Mouse (Mus musculus) inflammation-experienced regulatory T-cells, adult 6 months (primary cell): Measurements from ENCODE around the gene Tubb4b. TPM values are rescaled to one million over a fixed set of nuclear protein-coding genes. Genes with fewer than 3 reads are reported as not detected.

Source experiments
- ATAC-seq: one replicate; pipeline ENCODE4 v1.8.0; 2017
- polyA plus RNA-seq, 3 experiments: library from polyadenylated mRNA; unstranded; fragments of 100-300 nt; shearing (Covaris generic); gene quantifications; one replicate each; pipeline ENCODE4 v1.2.1; 2017

Gene Tubb4b
- polyA plus RNA-seq, 3 experiments from 2014 or later, result 90.3 to 208 (median 96.5) TPM

DNA sequence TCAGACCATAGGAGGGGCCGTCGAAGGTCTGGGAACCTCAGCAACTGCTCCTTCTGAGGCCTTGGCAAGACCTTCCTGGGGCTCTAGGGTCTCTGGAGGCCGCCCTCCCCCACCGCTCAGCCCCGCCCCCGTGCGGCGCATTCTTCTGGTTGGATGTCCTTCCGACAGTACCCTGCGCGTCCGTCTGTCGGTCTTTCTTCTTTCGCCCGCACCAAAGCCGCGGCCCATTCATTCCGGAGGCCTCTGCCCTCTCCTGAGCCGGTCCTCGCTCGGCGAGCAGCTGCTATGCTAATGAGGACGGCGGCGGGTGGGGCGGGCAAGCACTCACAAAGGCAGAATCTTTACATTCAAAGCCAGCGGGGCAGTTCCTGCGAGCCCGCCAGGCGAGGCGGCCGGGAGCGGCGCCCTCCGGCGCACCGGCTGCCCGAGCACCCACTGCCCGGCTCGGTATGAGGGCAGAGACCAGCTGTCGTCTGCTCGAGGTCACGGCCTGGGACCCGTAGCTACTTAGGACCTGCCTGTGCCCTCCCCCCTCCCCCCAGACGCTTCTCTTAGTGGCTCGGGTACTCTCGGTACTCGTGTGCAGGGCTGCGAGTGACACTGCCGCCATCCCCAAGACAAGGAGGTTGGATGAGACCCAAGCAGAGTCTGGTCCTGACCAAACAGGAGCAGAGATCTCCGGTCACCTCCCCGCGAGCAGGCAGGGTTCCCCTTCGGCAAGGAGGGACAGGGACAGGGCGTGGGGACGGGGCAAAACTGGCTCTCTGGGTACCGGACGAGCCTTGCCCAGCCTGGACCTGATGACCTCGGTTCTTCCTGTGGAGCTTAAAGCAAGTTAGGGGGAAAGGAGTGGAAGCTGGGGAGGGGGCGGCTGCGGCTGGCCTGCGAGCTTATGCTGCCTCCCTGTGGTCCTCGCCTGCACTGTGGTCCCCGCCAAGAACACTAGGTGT is 38.6 kb downstream of the Tubb4b start:
- ATAC-seq, result peak; percentile 62

DNA sequence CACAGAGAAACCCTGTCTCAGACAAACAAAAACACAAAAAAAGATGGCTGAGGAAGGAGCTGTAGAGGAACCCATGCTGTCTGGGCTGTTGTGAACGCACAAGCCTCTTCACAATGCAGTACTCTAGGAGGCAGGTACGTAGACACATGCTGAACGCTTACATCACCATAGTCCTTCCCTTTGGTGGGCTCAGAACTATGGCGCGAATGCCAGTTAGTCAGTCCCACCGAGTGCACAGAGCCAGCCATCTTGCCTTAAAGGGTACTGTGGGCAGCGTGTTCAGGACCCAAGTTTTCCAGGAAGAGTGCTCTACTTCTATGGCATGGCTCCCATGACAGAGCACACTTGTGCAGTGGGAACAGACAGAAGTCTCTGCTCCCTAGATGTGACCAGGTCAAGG is 40.0 kb downstream of the Tubb4b start:
- no peak for ATAC-seq

DNA sequence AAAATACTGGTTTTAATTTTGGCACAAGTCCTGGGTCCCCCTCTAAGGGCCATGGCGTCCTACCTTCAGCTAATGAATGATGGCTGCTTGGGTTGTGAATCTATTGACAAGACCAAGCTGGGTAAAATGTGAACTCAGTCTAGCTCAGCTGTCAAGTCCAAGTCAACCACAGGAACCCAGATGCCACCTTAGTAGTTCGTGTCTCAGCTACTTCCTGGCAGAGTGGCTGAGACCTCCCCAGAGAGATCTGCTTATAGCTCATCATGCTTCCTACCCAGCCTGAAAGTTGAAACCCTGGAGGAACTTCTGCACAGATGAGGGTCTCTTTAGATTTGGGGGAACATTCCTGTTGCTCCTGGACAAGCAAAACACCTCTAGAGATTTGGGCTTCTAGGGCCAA is 41.2 kb downstream of the Tubb4b start:
- no peak for ATAC-seq

DNA sequence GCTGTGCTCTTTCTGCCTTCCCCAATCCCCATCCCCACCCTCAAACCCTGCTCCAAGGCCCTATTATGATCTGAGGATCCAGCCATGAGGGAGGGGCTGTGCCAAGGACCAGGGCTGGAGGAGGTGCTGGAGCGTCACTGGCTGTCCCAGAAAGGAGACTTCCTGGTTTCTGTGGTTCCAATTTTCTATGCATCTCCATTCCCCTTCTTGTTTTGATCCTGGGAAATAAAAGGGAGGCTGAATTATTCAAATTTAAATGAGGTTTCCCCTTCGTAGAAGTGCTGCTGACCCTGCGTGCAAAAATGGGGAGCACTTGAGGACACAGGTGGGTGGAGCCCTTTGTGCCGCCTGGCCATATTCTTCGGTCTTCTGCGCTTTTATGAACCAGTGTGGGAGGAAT is 41.8 kb downstream of the Tubb4b start:
- ATAC-seq, result no peak

DNA sequence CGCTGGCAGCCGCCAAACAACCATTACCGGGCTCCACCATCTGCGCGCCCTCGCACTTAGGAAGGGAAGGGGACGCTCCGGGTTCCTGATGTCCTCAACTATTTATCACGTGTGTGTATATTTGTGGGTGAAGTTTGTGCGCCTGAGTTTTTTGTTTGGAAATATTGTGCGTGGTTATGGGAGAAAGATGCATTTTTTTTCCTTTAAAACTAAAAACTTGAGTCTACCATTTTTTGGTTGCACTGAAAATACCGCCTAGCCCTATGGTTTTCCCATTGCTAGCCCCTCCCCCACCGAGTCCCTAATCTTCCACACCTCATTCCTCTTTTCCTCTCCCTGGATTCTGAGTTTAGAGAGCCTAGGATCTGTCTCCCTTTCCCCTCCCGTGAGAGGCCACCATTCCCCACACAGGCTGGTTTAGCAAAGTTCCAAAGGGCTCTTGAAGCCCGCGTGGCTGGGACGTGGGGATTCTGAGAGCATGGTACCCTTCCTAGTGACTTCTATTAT is 42.6 kb downstream of the Tubb4b start:
- no peak for ATAC-seq

DNA sequence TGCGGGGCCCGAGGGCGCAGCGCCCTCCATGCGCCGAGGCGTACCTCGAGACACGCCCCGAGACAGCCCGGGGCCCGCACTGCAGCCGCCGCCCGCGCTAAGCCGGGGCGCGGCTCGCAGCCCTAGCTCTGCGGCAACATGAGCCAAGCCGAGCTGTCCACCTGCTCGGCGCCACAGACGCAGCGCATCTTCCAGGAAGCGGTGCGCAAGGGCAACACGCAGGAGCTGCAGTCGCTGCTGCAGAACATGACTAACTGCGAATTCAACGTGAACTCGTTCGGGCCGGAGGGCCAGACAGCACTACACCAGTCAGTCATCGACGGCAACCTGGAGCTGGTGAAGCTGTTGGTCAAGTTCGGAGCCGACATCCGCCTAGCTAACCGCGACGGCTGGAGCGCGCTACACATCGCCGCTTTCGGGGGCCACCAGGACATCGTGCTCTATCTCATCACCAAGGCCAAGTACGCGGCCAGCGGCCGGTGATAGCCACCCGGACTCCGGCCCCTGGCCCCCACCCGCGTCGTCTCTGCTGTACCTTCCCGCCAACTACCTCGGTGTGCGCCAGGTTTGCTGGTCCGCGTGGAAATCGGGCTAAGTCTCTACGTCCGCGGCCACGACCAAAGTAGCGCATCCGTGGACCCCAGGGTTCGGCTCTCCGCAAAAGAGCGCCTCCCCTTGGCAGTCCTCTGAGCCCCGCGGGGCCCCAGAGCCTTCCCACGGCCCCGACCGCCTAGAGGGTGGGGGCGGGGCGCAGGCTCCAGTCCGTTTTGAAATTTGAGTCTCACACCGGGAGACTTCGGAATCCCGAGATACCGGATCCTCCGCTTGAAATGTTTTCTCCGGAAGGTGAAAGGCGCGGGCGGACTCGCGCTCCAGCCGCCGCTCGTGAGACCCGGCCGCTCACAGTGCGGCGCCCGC is 43.3 kb downstream of the Tubb4b start:
- ATAC-seq, result peak; percentile 39

DNA sequence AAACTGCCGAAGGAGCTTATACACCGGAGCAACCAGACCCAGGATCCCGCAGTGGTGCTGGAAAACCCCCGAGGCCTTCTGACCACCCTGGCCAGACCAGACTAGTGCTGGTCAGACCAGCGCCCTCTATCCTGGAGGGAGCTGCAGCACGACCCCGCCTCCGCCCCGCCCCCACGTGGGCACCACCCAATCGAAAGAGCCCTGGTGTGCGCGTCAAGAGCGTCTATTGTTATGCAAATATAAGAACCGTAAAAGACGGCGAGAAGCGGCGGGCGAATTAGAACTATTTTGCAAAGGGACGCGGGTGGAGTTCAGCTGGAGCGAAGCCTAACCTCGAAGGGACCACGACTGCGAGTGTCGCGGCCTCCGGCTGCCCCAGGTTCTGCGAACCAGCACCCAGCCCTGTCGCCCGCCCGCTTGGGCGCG is 44.0 kb downstream of the Tubb4b start, which contains the start of gene Nrarp:
Nrarp (plus strand) TSS at position 281 of the 426 bp plus-strand sequence.
- ATAC-seq, result peak; percentile 87

DNA sequence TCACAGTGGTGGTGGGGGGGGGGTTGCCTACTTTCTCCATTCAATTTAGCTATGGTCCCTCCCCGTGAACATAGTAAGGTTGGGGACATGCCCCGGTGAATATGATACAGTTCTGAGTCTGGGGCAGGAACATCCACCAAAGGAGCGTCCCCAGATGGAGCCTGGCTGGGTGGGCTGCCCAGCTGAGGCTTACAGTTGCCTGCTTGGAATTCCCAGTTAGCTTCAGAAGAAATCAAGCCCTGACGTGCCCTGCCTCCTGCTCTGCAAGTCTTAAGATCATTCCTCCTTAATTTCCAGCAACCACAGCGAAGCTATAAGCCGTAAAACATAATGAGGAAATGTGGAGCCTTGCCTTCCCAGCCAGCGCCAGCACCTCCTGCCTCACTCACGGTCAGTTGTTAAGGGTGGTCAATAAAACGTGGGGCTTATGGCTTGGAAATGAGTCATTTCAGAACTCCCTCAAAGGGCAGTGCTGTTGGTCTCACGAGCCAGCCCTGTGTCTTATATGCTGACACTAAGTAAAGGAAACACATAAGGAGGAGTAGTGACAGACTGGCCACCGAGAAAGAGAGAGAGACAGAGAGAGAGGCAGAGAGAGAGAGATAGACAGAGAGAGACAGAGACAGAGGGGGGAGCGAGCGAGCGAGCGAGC is 44.8 kb downstream of the Tubb4b start:
- no peak for ATAC-seq

DNA sequence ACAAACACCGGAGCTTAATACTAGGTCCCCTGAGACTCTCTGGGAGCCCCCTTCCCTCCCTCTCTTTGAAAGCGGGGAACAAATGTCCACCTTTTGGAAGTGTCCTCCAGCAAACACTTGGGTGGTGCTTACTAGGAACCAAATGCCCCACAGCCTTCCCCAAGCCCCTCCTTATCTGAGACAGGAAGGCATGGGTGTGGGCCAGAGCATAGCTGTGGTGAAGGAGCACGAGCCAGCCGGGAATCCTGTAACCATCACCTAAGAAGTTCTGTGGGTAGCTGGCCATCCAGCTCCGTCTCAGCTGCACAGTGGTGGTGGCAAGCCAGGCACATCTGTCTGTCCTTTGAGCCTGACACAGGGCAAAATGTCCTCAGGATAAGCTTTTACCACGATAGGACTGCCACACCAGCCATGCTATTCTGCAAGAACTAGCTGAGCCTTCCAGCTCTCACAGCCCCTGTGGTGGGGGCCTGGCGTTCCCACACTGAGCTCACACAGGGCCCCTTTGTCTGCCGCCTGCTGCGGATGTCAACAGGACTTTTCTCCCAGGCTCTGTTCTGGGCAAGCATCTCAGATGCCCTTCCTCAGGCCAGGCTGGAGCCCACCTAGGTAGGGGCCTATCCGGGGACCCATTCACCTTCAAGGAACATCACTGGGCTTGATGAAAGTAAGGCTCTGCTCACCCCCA is 46.1 kb downstream of the Tubb4b start:
- no peak for ATAC-seq

DNA sequence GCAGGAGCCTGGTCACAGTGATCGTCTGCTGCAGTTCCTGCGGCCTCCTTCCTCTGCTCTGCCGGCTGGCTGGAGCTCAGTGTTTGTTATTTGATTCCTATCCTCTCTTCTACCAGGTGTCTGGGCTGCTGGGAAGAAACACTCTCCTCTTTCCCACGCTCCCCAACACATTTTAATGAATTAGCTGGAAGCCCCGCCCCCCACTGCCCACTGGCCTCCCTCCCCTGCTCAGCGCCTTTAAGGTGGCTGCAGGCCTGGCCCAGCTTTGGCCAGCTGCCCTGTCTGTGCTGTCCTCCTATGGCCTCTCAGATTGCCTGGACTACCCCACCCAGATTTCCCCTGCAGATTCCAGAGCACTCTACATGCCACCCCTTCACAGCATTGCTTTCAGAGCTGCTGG is 46.8 kb downstream of the Tubb4b start:
- no peak for ATAC-seq

DNA sequence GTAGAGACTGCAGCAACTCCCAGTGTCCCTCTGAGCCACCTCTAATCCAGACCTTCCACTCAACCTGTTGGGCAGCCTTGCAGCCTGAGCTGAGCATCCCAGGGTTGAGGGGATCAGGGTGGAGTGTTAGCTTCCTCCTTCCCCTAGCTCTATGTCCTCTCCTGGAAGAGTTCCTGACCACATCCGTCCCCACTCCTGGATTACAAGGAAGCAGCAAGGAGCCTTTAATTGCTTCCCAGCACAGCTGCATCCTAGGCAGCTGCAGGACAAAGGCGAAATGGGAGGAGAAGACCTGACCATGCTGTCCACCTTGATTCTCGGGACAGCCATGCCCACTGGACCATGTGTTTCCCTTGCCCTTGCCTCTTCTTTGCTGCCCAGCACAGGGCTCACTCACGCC is 47.4 kb downstream of the Tubb4b start:
- no peak for ATAC-seq

DNA sequence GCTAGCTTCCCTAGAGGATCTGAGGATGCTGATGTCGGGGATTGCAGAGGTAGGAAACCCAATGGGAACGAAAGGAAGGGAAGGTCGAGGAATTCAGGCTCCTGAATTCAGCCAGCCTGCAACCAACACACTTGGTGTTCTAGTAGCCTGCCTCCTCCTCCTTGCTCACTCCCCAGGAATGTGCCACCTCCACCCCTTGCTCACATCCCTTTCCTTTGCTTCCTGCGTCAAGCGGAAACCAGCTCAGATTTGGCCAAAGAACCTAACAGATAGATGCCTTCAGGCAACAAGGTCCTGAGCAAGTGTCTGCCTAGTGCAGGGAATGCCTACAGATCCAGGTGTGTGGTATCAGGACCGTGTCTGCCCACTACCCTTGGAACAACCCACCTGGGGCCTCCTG is 47.9 kb downstream of the Tubb4b start:
- ATAC-seq, result no peak

DNA sequence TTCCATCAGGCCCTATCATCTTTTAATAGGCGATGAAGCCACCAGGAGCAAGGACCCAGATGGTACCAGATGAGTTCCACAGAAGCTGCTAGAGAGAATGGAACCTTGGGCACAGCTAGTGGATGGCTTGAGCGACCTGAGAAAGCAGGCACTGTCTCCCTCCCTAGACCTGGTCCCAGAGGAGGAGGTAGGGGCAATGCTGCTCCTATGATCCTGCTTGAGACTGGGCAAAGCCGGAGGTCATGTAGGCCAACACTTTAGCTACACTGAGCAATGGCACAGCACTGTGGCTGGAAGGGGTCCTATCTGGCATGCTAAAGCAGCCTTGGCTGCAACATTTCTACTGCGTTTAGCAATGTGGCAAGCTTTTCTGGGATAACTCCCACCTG is 48.8 kb downstream of the Tubb4b start:
- ATAC-seq, result no peak

DNA sequence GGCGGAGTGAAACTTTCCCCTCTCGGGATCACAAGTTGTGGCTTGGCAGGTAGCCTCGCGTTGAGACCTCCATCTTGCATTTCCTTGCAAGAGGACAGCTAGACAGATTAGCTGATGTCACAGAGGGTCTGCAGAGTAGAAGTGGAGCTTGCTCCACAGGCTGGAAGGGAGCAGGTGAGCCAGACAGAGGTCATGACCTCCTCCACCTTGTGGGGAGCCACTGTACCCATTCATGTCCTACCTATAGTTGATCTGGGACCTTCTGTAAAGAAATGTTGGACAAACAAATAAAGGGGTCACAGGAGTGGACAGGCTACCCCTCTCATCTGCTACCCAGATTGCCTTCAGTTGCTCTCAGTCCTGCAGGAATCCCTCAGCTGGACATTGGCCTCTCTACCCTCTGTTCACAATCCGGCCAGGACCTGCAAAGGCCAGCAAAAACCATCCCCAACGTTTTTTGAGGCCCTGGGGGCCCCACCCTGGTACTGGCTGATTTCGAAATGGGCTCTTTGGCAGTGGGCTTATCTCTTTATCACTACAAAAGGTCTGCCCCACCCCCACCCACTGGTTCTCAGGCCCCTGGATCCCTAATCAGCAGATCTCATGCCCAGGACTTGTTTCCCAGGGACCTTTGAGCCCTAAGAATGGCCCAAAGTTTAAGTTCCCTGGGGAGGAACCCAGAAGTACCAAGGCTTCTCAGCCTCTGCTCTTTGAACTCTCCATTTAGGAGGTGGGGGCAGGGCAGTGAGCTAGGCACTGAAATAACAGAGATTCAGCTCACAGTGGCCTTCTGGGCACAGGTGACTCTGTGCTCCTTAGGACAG is 49.4 kb downstream of the Tubb4b start:
- ATAC-seq, result no peak

DNA sequence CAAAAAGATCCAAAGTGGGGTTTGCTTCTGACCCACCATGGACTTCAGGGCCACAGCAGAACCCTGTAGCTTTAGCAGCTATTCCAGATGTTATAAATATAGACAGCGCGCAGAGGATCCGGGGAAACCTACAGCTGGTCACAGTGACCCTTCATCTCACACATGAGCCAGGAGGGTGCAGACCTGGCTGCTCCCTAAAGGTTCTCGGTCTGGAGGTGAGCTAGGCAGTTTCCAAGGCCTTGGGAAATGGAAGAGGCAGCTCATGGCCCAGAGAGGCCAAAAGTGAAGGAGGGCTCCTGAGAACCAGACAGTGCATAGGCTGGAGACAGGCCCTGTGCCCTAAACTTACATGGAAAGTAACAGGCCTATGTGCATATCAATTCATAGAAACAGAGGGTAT is 50.7 kb downstream of the Tubb4b start:
- ATAC-seq, result no peak

DNA sequence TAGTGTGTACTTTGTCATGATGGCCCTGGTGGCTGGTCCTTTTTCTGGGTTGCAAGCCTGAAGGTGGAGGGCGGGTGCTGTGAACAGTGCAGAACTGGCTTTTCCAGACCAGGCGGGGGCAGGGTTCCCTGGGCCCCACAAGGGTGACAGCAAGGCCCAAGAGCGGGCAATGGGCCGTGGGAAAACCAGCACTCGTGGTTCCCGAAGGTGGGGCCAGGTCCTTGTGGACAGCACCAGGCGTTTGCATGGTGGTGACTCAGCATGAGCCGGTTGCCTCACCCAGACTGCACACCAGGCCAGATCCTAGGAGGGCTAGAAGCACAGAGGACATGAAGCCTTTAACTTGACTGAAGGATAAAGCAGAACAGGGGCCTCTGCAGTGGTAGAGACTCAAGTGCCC is 51.9 kb downstream of the Tubb4b start:
- no peak for ATAC-seq

Other genes with a start within 250 kb of the Tubb4b start
- gene Mrpl41, start 249.6 kb downstream of the Tubb4b start, polyA plus RNA-seq, result 100 to 1,000 TPM in 2 of 3 experiments, 10 to 100 TPM in 1; 98.7 to 106 (median 103) TPM
- gene Pnpla7, start 248.7 kb downstream of the Tubb4b start, polyA plus RNA-seq, result 10 to 100 TPM; 50.7 to 80.7 (median 77.0) TPM
- gene Nsmf, start 170.3 kb downstream of the Tubb4b start, polyA plus RNA-seq, result 10 to 100 TPM; 11.3 to 20.4 (median 11.4) TPM
- under 1 TPM in 1 of 3 experiments, not detected in 2; 0.90 TPM for gene Entpd8, start 144.4 kb downstream of the Tubb4b start, polyA plus RNA-seq
- gene Noxa1, start 129.6 kb downstream of the Tubb4b start, polyA plus RNA-seq, result 1 to 10 TPM in 2 of 3 experiments, under 1 TPM in 1; 0.68 to 4.2 (median 4.2) TPM
- 1 to 10 TPM in 1 of 3 experiments, under 1 TPM in 2; 0.54 to 1.2 (median 0.59) TPM for gene Nrarp, start 43.9 kb downstream of the Tubb4b start, polyA plus RNA-seq
- gene Tor4a, start 27.8 kb downstream of the Tubb4b start, polyA plus RNA-seq, result 10 to 100 TPM; 55.3 to 73.9 (median 67.2) TPM
- 10 to 100 TPM; 46.6 to 50.3 (median 47.0) TPM for gene Nelfb, start 13.2 kb downstream of the Tubb4b start, polyA plus RNA-seq
- gene Stpg3, start 10.1 kb downstream of the Tubb4b start, polyA plus RNA-seq, result not detected
- gene Fam166a, start 6.0 kb downstream of the Tubb4b start, polyA plus RNA-seq, result not detected
- not detected for gene Slc34a3, start 9.7 kb upstream of the Tubb4b start, polyA plus RNA-seq
- not detected for gene Rnf224, start 12.1 kb upstream of the Tubb4b start, polyA plus RNA-seq
- 1 to 10 TPM in 1 of 3 experiments, under 1 TPM in 2; 0.53 to 1.6 (median 0.99) TPM for gene Rnf208, start 17.6 kb upstream of the Tubb4b start, polyA plus RNA-seq
- not detected for gene Cysrt1, start 17.8 kb upstream of the Tubb4b start, polyA plus RNA-seq
- 1 to 10 TPM; 2.3 to 9.2 (median 4.0) TPM for gene AL732309.1, start 22.2 kb upstream of the Tubb4b start, polyA plus RNA-seq
- 10 to 100 TPM in 1 of 3 experiments, 1 to 10 TPM in 2; 8.3 to 13.7 (median 8.7) TPM for gene Tmem203, start 30.7 kb upstream of the Tubb4b start, polyA plus RNA-seq
- 1 to 10 TPM; 3.4 to 4.7 (median 3.9) TPM for gene Tprn, start 37.9 kb upstream of the Tubb4b start, polyA plus RNA-seq
- gene Ssna1, start 47.7 kb upstream of the Tubb4b start, polyA plus RNA-seq, result 100 to 1,000 TPM; 111 to 156 (median 121) TPM
- 10 to 100 TPM; 29.3 to 44.6 (median 39.2) TPM for gene Anapc2, start 47.8 kb upstream of the Tubb4b start, polyA plus RNA-seq
- not detected for gene Tmem210, start 63.4 kb upstream of the Tubb4b start, polyA plus RNA-seq
- gene Lrrc26, start 65.2 kb upstream of the Tubb4b start, polyA plus RNA-seq, result not detected
- not detected for gene Grin1, start 94.5 kb upstream of the Tubb4b start, polyA plus RNA-seq
- gene Man1b1, start 107.6 kb upstream of the Tubb4b start, polyA plus RNA-seq, result 10 to 100 TPM; 21.2 to 24.3 (median 23.1) TPM
- 10 to 100 TPM; 10.2 to 24.6 (median 21.1) TPM for gene Dpp7, start 131.7 kb upstream of the Tubb4b start, polyA plus RNA-seq
- 10 to 100 TPM; 12.2 to 20.6 (median 18.3) TPM for gene Uap1l1, start 141.0 kb upstream of the Tubb4b start, polyA plus RNA-seq
- gene Sapcd2, start 147.6 kb upstream of the Tubb4b start, polyA plus RNA-seq, result 10 to 100 TPM in 1 of 3 experiments, under 1 TPM in 2; 0.44 to 10.5 (median 0.80) TPM
- gene Entpd2, start 171.2 kb upstream of the Tubb4b start, polyA plus RNA-seq, result 1 to 10 TPM in 1 of 3 experiments, under 1 TPM in 1, not detected in 1; 0.49 to 1.3 TPM
- gene Npdc1, start 174.6 kb upstream of the Tubb4b start, polyA plus RNA-seq, result 1 to 10 TPM; 2.8 to 6.1 (median 6.0) TPM
- gene Fut7, start 198.6 kb upstream of the Tubb4b start, polyA plus RNA-seq, result 10 to 100 TPM in 1 of 3 experiments, 1 to 10 TPM in 2; 4.1 to 14.7 (median 7.2) TPM
- 10 to 100 TPM; 31.4 to 59.3 (median 41.8) TPM for gene Abca2, start 204.0 kb upstream of the Tubb4b start, polyA plus RNA-seq
- gene Clic3, start 232.1 kb upstream of the Tubb4b start, polyA plus RNA-seq, result 1 to 10 TPM; 1.2 to 1.9 (median 1.6) TPM
- 10 to 100 TPM; 70.4 to 92.1 (median 89.2) TPM for gene Paxx, start 236.4 kb upstream of the Tubb4b start, polyA plus RNA-seq
- not detected for gene Ptgds, start 245.3 kb upstream of the Tubb4b start, polyA plus RNA-seq